Mouse (Mus musculus): ENCODE results near the gene Gale. TPM values are rescaled to one million over a fixed set of nuclear protein-coding genes. Genes with fewer than 3 reads are reported as not detected.

Gene Gale
- polyA plus RNA-seq, 1 experiment from 2014 or later = 47.7 TPM

DNA sequence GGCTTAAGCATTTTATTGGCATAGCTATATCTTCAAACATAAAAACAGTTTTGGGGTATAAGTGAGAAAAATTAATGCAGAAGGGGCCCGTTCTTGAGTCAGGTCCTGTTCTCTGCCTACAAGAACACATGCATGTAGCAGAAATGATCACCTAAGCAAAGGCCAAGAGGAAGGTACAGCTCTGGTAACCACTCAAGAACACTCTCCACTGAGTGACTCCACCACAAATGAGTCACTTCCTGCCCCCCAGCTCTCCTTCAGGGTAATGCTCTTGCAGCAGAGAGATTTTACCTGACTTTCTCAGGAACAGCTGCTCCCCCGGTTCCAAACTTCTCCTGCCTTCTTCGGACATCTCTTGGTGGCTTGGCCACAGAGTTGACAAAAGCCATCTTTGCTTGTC, 43.3 kb downstream of the Gale start:
- Histone ChIP-seq H3K9me3 (replicated peaks; ENCODE audit: control insufficient read depth, low read length, poor library complexity, severe bottlenecking) (no peaks in the 10 kb centered on the region), H3K27ac (ENCODE audit: low read length) (no peak overlapping the region), H3K4me2 (ENCODE audit: low read length) (no peak overlapping the region), H3K36me3 (ENCODE audit: control insufficient read depth, insufficient read depth, low read length) (peaks cover 48% of the 10 kb centered on the region), H3K27me3 (ENCODE audit: control insufficient read depth, insufficient read depth, low read depth, low read length) (no peaks in the 10 kb centered on the region), H3K4me3 (ENCODE audit: low read depth, low read length) (no peak overlapping the region), H3K4me1 (ENCODE audit: control insufficient read depth, insufficient read depth, low read length) (no peaks in the 10 kb centered on the region), H3K9ac (ENCODE audit: low read depth, low read length) (no peak overlapping the region)
- 98% methylated on average over 3 of the region's 3 CpGs for WGBS
- ATAC-seq = no peak

DNA sequence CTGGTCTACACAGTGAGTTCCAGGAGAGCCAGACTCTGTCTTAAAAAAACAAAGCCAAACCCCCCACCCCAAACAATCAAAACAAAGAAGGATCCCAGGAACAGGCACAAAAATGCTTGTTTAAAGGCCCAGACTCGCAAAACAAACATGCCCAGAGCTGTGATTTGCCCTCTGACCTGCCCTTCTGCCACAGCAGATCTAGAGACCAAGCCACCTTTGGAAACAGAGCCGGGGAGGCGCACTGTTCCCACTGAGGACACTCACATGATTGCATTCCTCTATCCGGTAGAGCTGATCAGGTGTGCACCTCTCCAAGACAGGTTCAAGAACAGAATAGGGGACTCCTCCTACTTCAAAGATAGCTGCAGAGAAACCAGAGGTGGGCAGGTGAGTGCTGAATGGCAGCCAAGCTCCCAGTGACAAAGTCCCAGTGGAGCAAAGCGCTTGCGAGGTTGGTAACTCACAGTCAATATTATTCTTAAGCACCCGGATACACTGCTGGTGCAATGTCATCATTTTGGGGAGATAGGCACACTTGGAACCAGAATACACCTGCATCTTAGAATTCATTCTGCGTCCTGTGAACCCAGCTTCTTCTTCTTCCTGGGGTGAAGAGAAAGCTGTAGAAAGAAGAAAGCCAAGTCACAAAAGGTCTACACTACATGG, 45.4 kb downstream of the Gale start:
- Histone ChIP-seq H3K9ac (ENCODE audit: low read depth, low read length) (no peak overlapping the region), H3K27me3 (ENCODE audit: control insufficient read depth, insufficient read depth, low read depth, low read length) (no peaks in the 10 kb centered on the region), H3K9me3 (replicated peaks; ENCODE audit: control insufficient read depth, low read length, poor library complexity, severe bottlenecking) (no peaks in the 10 kb centered on the region), H3K4me2 (ENCODE audit: low read length) (no peak overlapping the region), H3K4me1 (ENCODE audit: control insufficient read depth, insufficient read depth, low read length) (no peaks in the 10 kb centered on the region), H3K27ac (ENCODE audit: low read length) (no peak overlapping the region), H3K36me3 (ENCODE audit: control insufficient read depth, insufficient read depth, low read length) (peaks cover 45% of the 10 kb centered on the region), H3K4me3 (ENCODE audit: low read depth, low read length) (no peak overlapping the region)
- WGBS = 96% methylated on average over 8 of the region's 8 CpGs
- ATAC-seq = no peak

DNA sequence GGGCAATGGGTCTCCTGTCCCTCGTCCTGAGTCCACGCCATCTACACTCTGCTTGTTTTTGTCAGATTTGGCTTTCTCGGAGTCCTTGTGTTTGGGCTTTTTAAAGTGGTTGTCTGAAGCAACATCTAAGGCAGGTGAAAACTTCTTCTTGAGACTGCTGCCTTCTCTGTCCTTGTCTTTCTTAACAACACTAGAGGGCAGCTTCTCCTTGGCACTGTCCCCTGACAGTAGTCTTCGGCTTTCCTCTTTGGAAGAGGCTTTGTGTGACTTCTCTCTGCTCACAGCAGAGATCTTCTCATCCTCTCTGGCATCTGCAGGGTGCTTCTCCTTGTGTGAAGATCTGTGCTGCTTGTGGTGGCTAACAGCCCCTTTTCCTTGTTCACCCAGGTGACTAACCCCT, 47.1 kb downstream of the Gale start:
- Histone ChIP-seq H3K9ac (ENCODE audit: low read depth, low read length) (no peak overlapping the region), H3K4me3 (ENCODE audit: low read depth, low read length) (no peak overlapping the region), H3K36me3 (ENCODE audit: control insufficient read depth, insufficient read depth, low read length) (peaks cover 41% of the 10 kb centered on the region), H3K27me3 (ENCODE audit: control insufficient read depth, insufficient read depth, low read depth, low read length) (no peaks in the 10 kb centered on the region), H3K4me1 (ENCODE audit: control insufficient read depth, insufficient read depth, low read length) (no peaks in the 10 kb centered on the region), H3K27ac (ENCODE audit: low read length) (no peak overlapping the region), H3K9me3 (replicated peaks; ENCODE audit: control insufficient read depth, low read length, poor library complexity, severe bottlenecking) (no peaks in the 10 kb centered on the region), H3K4me2 (ENCODE audit: low read length) (no peak overlapping the region)
- no peak for ATAC-seq
- 95% methylated on average over 4 of the region's 4 CpGs for WGBS

DNA sequence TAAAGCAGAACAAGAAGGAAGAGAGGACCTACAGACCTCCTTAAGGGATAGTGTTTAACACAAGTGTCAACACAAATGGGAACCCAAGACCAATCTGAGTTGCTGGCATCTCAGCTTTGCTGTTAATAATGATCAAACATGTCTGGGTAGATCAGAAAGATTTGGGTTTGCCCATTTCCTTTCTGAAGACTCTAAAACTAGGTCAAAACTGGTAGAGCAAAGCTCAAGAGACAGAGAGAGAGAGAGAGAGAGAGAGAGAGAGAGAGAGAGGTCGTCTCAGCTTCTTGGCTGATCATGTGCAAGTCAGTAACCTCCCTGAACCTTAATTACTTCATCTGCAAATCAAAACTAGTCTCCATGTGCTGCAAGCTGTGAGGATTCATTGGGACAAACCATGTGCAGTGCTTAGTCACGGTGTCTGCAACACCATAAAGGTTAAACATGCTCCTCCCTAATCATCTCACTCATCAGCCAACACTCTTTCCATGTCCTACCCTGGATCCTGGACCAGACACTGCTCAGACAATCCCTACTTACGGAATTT, 52.6 kb downstream of the Gale start:
- Histone ChIP-seq H3K4me2 (ENCODE audit: low read length) (no peak overlapping the region), H3K36me3 (ENCODE audit: control insufficient read depth, insufficient read depth, low read length) (no peaks in the 10 kb centered on the region; the same call in 1 of the 2 replicates), H3K27ac (ENCODE audit: low read length) (no peak overlapping the region), H3K9me3 (replicated peaks; ENCODE audit: control insufficient read depth, low read length, poor library complexity, severe bottlenecking) (no peaks in the 10 kb centered on the region), H3K9ac (ENCODE audit: low read depth, low read length) (no peak overlapping the region), H3K27me3 (ENCODE audit: control insufficient read depth, insufficient read depth, low read depth, low read length) (no peaks in the 10 kb centered on the region), H3K4me1 (ENCODE audit: control insufficient read depth, insufficient read depth, low read length) (peaks cover 15% of the 10 kb centered on the region), H3K4me3 (ENCODE audit: low read depth, low read length) (no peak overlapping the region)
- ATAC-seq = no peak
- 80% methylated on average over 3 of the region's 3 CpGs for WGBS

Other genes with a start within 250 kb of the Gale start
- gene Il22ra1, start 235.6 kb upstream of the Gale start, polyA plus RNA-seq (2015; fragmentation: Nextera tagmentation; extraction: Ambion mirVana) = not detected in 2 replicates
- gene Myom3, start 204.0 kb upstream of the Gale start, polyA plus RNA-seq (2015; fragmentation: Nextera tagmentation; extraction: Ambion mirVana) = 0.45 and 0.57 TPM in 2 replicates
- 190 and 211 TPM in 2 replicates for gene Srsf10, start 108.0 kb upstream of the Gale start, polyA plus RNA-seq (2015; fragmentation: Nextera tagmentation; extraction: Ambion mirVana)
- 94.2 and 97.5 TPM in 2 replicates for gene Pnrc2, start 89.9 kb upstream of the Gale start, polyA plus RNA-seq (2015; fragmentation: Nextera tagmentation; extraction: Ambion mirVana)
- 0.06 and 0.14 TPM in 2 replicates for gene Cnr2, start 68.3 kb upstream of the Gale start, polyA plus RNA-seq (2015; fragmentation: Nextera tagmentation; extraction: Ambion mirVana)
- 66.0 and 70.1 TPM in 2 replicates for gene Fuca1, start 43.0 kb upstream of the Gale start, polyA plus RNA-seq (2015; fragmentation: Nextera tagmentation; extraction: Ambion mirVana)
- 59.3 and 68.6 TPM in 2 replicates for gene Hmgcl, start 17.3 kb upstream of the Gale start, polyA plus RNA-seq (2015; fragmentation: Nextera tagmentation; extraction: Ambion mirVana)
- 209 and 230 TPM in 2 replicates for gene Lypla2, start 8.9 kb downstream of the Gale start, polyA plus RNA-seq (2015; fragmentation: Nextera tagmentation; extraction: Ambion mirVana)
- 68.3 and 72.0 TPM in 2 replicates for gene Pithd1, start 23.5 kb downstream of the Gale start, polyA plus RNA-seq (2015; fragmentation: Nextera tagmentation; extraction: Ambion mirVana)
- 26.7 and 28.7 TPM in 2 replicates for gene Eloa, start 58.0 kb downstream of the Gale start, polyA plus RNA-seq (2015; fragmentation: Nextera tagmentation; extraction: Ambion mirVana)
- gene Rpl11, start 89.7 kb downstream of the Gale start, polyA plus RNA-seq (2015; fragmentation: Nextera tagmentation; extraction: Ambion mirVana) = 245 and 251 TPM in 2 replicates
- gene Id3, start 179.8 kb downstream of the Gale start, polyA plus RNA-seq (2015; fragmentation: Nextera tagmentation; extraction: Ambion mirVana) = 110 and 114 TPM in 2 replicates
- gene E2f2, start 208.7 kb downstream of the Gale start, polyA plus RNA-seq (2015; fragmentation: Nextera tagmentation; extraction: Ambion mirVana) = 1.4 and 1.6 TPM in 2 replicates
- 4.5 and 5.1 TPM in 2 replicates for gene Asap3, start 242.6 kb downstream of the Gale start, polyA plus RNA-seq (2015; fragmentation: Nextera tagmentation; extraction: Ambion mirVana)

All from midbrain, embryonic 16.5 days (tissue).